Mouse (Mus musculus) frontal cortex, adult 2 months (tissue): ENCODE measurements at regions not wholly inside any gene's neighbourhood (a gene's known extent, or its start where the extent isn't known, plus 50 kb on each side); places are given as distances from the start of the nearest gene placed in this dataset.

Source experiments
- DNase-seq, 2 experiments: peaks; one replicate each; pipeline ENCODE4 v3.0.0; 2022; ENCODE audit warnings: low spot score in 1 of 2; ENCODE audit errors: extremely low spot score in 1 of 2

DNA sequence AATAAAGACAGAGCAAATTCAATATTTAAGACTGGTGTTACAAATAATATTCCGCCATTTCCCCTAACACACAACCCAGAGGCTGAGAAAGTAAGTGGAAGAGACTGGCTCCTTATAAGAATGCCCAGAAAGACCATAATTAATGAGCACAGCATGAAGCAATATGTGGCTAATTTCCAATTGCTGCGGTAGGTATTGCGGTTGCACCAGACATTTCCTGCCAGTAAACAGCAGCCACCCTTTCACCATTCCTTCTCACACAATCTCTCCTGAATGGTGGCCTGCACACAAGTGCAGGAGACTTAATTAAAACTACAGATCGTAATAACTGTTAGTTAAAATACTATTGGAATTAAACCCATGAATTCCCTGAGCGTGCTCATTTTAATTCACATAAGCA is 71.8 kb upstream of the Pabpc6 start:
- DNase-seq = no peak

DNA sequence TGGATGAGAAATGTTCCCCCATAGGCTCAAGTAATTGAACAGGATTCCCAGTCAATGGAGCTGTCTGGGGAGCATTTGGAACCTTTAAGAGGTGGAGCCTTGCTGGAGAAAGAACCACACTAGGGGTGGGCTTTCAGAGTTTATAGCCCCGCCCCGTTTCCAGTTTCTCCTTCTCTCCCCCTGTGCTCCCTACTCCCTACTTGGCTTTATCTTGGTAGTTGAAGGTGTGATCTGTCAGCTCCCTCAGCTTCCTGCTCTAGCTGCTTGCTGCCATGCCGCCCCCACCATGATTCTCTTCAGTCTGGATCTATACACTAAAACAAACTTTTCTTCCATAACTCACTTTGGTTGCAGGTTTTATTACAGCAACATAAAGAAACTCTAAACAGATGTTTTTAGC is 59.5 kb upstream of the Pabpc6 start:
- peak in 1 of 2 experiments; percentile 35 for DNase-seq

DNA sequence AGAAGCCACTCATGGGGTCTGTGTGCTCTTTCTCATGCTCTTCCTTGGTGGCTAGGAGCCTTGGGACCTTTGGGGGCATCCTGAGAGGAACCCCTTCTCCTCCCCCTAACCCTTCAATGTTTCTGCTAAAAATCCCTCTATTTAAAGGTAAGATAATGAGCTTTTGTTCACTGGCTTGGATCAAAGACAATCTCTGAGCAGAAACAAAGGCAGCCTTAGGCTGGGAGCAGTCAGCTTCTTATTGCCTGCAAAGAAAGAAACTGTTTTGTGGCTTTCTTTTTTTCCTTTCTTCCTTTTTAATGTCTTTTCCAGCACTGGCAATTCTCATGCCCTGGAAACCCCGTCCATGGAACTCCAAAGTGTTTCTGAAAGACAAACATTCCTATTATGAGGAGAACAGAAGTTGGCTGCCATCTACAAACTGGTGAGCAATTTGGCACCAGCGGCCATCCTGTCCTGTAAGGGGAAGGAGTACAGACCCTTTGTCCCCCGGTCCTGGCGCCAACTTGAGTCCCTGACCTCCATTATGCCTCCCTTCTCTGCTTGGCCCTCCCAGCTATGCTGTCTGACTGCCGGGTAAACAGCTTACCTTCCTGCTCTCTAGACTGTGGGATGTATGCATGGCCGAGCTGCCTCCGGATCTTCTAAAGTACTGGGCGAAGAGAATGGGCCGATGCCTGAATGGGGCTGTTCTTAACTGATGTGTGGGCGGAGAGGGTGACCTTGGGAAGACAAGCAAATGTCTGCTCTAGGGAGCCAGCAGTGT is 56.4 kb upstream of the Pabpc6 start:
- DNase-seq = peak; percentile 59 to 64

DNA sequence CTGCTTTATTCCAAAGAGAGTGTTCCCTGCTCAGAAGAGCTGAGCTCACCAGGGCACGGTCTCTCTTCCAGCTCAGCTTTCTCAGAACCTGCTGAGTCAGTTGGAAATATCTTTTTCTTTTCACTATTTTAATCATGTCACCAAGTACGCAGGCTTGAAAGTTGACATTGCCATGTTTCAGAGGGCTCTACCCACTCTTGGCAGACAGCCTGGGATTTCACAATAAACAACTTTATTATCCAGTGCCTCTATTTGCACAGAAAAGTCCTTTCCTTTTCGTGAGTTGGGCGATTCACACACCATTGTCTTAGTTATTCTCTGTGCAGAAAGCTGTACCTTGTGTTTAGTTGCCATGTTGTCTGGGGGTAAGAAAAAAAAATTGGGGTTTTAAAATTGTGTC is 54.0 kb upstream of the Pabpc6 start:
- peak in 1 of 2 experiments; percentile 19 for DNase-seq

DNA sequence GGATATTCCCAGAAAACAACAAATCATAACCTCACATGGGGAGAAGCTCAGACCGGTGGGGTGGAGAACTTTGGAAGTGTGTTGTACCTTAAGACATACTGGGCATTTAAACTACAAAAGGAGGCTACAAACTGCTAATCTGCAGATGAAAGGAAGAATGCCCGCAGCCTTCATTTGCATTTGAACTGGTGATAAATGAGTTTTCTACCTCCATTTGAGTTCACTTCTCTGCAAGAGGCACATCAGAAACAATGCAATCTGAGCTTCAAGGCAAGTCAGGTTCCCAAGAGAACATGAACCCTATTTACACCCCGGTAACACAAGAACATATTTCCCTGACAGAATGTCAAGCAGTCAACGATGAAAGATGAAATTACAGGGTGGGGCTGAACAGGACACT is 53.2 kb upstream of the Pabpc6 start:
- DNase-seq = no peak
